Mouse (Mus musculus): ENCODE data around the gene Olfr649. TPM values are rescaled to one million over a fixed set of nuclear protein-coding genes. Genes with fewer than 3 reads are reported as not detected.

Gene Olfr649
- polyA plus RNA-seq, 1 experiment from 2014 or later: not detected

- TF ChIP-seq CTCF (IDR thresholded peaks at IDR 0.05; ENCODE audit: low read depth): no peak
- no peaks in the 10 kb centered on the region for H3K27me3 ChIP-seq (replicated peaks; ENCODE audit: control insufficient read depth, insufficient read depth, low read length)
- no peak overlapping the region for H3K9ac ChIP-seq (ENCODE audit: low read depth, low read length)
- no peaks in the 10 kb centered on the region for H3K4me1 ChIP-seq (replicated peaks; ENCODE audit: control insufficient read depth, insufficient read depth, low read length)
- H3K36me3 ChIP-seq (ENCODE audit: control insufficient read depth, insufficient read depth): no peaks in the 10 kb centered on the region
- H3K4me2 ChIP-seq (replicated peaks; ENCODE audit: low read depth): no peak overlapping the region
- no peak for ATAC-seq
- H3K4me3 ChIP-seq (ENCODE audit: low read depth, low read length): no peak overlapping the region
- no peaks in the 10 kb centered on the region for H3K9me3 ChIP-seq (ENCODE audit: control insufficient read depth)
- H3K27ac ChIP-seq (ENCODE audit: low read depth, low read length): no peak overlapping the region
- 89% methylated on average over 1 of the region's 1 CpGs for WGBS
Measured at GRCm38 (mm10) chr7:104179074-104179473, 16.7 kb downstream of the Olfr649 start.

- no peak overlapping the region for H3K9ac ChIP-seq (ENCODE audit: low read depth, low read length)
Measured at GRCm38 (mm10) chr7:104178422-104179054, 17.2 kb downstream of the Olfr649 start.

GRCm38 (mm10) chr7:104175085-104175484 lies 20.7 kb downstream of the Olfr649 start:
- H3K4me2 ChIP-seq (replicated peaks; ENCODE audit: low read depth): no peak overlapping the region
- no peak overlapping the region for H3K9ac ChIP-seq (ENCODE audit: low read depth, low read length)
- WGBS: 71% methylated on average over 1 of the region's 1 CpGs
- no peak for ATAC-seq
- no peaks in the 10 kb centered on the region for H3K4me1 ChIP-seq (replicated peaks; ENCODE audit: control insufficient read depth, insufficient read depth, low read length)
- H3K4me3 ChIP-seq (ENCODE audit: low read depth, low read length): no peak overlapping the region
- H3K27me3 ChIP-seq (replicated peaks; ENCODE audit: control insufficient read depth, insufficient read depth, low read length): no peaks in the 10 kb centered on the region
- TF ChIP-seq CTCF (IDR thresholded peaks at IDR 0.05; ENCODE audit: low read depth): no peak
- H3K9me3 ChIP-seq (ENCODE audit: control insufficient read depth): no peaks in the 10 kb centered on the region
- H3K36me3 ChIP-seq (ENCODE audit: control insufficient read depth, insufficient read depth): no peaks in the 10 kb centered on the region
- no peak overlapping the region for H3K27ac ChIP-seq (ENCODE audit: low read depth, low read length)

More at GRCm38 (mm10) chr7:104178422-104179054, 17.2 kb downstream of the Olfr649 start:
- H3K27ac ChIP-seq (ENCODE audit: low read depth, low read length): no peak overlapping the region
- TF ChIP-seq CTCF (IDR thresholded peaks at IDR 0.05; ENCODE audit: low read depth): no peak
- no peak for ATAC-seq
- H3K36me3 ChIP-seq (ENCODE audit: control insufficient read depth, insufficient read depth): no peaks in the 10 kb centered on the region
- H3K27me3 ChIP-seq (replicated peaks; ENCODE audit: control insufficient read depth, insufficient read depth, low read length): no peaks in the 10 kb centered on the region
- H3K4me2 ChIP-seq (replicated peaks; ENCODE audit: low read depth): no peak overlapping the region
- H3K4me3 ChIP-seq (ENCODE audit: low read depth, low read length): no peak overlapping the region
- WGBS: 71% methylated on average over 5 of the region's 5 CpGs
- H3K4me1 ChIP-seq (replicated peaks; ENCODE audit: control insufficient read depth, insufficient read depth, low read length): no peaks in the 10 kb centered on the region
- H3K9me3 ChIP-seq (ENCODE audit: control insufficient read depth): no peaks in the 10 kb centered on the region

- Histone ChIP-seq H3K4me2 (replicated peaks; ENCODE audit: low read depth) (no peak overlapping the region), H3K27me3 (replicated peaks; ENCODE audit: control insufficient read depth, insufficient read depth, low read length) (no peaks in the 10 kb centered on the region), H3K4me1 (replicated peaks; ENCODE audit: control insufficient read depth, insufficient read depth, low read length) (no peaks in the 10 kb centered on the region), H3K9ac (ENCODE audit: low read depth, low read length) (no peak overlapping the region), H3K36me3 (ENCODE audit: control insufficient read depth, insufficient read depth) (no peaks in the 10 kb centered on the region), H3K9me3 (ENCODE audit: control insufficient read depth) (no peaks in the 10 kb centered on the region), H3K27ac (ENCODE audit: low read depth, low read length) (no peak overlapping the region), H3K4me3 (ENCODE audit: low read depth, low read length) (no peak overlapping the region)
- WGBS: 65% methylated on average over 6 of the region's 6 CpGs
- no peak for TF ChIP-seq CTCF (IDR thresholded peaks at IDR 0.05; ENCODE audit: low read depth)
- ATAC-seq: no peak
Measured at GRCm38 (mm10) chr7:104169634-104170204, 26.1 kb downstream of the Olfr649 start.

GRCm38 (mm10) chr7:104167105-104167504 lies 28.7 kb downstream of the Olfr649 start:
- TF ChIP-seq CTCF (IDR thresholded peaks at IDR 0.05; ENCODE audit: low read depth): peak; percentile 12; the same call in 1 of the 2 replicates
- Histone ChIP-seq H3K27me3 (replicated peaks; ENCODE audit: control insufficient read depth, insufficient read depth, low read length) (no peaks in the 10 kb centered on the region), H3K4me3 (ENCODE audit: low read depth, low read length) (no peak overlapping the region), H3K4me2 (replicated peaks; ENCODE audit: low read depth) (no peak overlapping the region), H3K36me3 (ENCODE audit: control insufficient read depth, insufficient read depth) (no peaks in the 10 kb centered on the region), H3K9me3 (ENCODE audit: control insufficient read depth) (no peaks in the 10 kb centered on the region), H3K9ac (ENCODE audit: low read depth, low read length) (no peak overlapping the region), H3K4me1 (replicated peaks; ENCODE audit: control insufficient read depth, insufficient read depth, low read length) (no peaks in the 10 kb centered on the region), H3K27ac (ENCODE audit: low read depth, low read length) (no peak overlapping the region)
- 69% methylated on average over 6 of the region's 6 CpGs for WGBS
- no peak for ATAC-seq

- no peak for TF ChIP-seq CTCF (IDR thresholded peaks at IDR 0.05; ENCODE audit: low read depth)
- 89% methylated on average over 2 of the region's 2 CpGs for WGBS
- Histone ChIP-seq H3K9me3 (ENCODE audit: control insufficient read depth) (no peaks in the 10 kb centered on the region), H3K4me3 (ENCODE audit: low read depth, low read length) (no peak within 1 kb of the TSS), H3K36me3 (ENCODE audit: control insufficient read depth, insufficient read depth) (no peaks in the 10 kb centered on the region), H3K27ac (ENCODE audit: low read depth, low read length) (no peak within 1 kb of the TSS), H3K4me1 (replicated peaks; ENCODE audit: control insufficient read depth, insufficient read depth, low read length) (no peaks in the 10 kb centered on the region), H3K27me3 (replicated peaks; ENCODE audit: control insufficient read depth, insufficient read depth, low read length) (no peaks in the 10 kb centered on the region), H3K4me2 (replicated peaks; ENCODE audit: low read depth) (no peak within 1 kb of the TSS), H3K9ac (ENCODE audit: low read depth, low read length) (no peak within 1 kb of the TSS)
- ATAC-seq: no peak
Measured at GRCm38 (mm10) chr7:104150456-104150855, 45.3 kb downstream of the Olfr649 start, which contains the start of gene Ubqlnl. TSS of gene Ubqlnl (minus strand) at chr7:104150556.
